Mouse (Mus musculus) embryonic facial prominence, embryonic 15.5 days (tissue): Measurements from ENCODE around the gene Dgkh. TPM values are rescaled to one million over a fixed set of nuclear protein-coding genes. Genes with fewer than 3 reads are reported as not detected.

Experiments
- ATAC-seq: fragments of 200-750 bp; cut with Nextera tagmentation; 2 replicates; pipeline ENCODE4 v1.8.0; 2017; ENCODE audit warnings: low read depth, moderate TSS enrichment; ENCODE audit not compliant: insufficient number of reproducible peaks, low FRiP score, low TSS enrichment
- H3K27ac ChIP-seq: fragments of 300-500 bp; sonication (generic); replicated peaks from 2 replicates; pipeline ENCODE4 v1.5.1; 2015; ENCODE audit warnings: mild to moderate bottlenecking, inconsistent platforms
- H3K27me3 ChIP-seq: fragments of 300-500 bp; sonication (generic); 2 replicates; pipeline ENCODE4 v1.6.1; 2015; ENCODE audit warnings: inconsistent platforms
- H3K36me3 ChIP-seq: fragments of 300-500 bp; sonication (generic); 2 replicates; pipeline ENCODE4 v1.6.1; 2015; ENCODE audit warnings: mild to moderate bottlenecking, inconsistent platforms
- H3K4me1 ChIP-seq: fragments of 300-500 bp; sonication (generic); 2 replicates; pipeline ENCODE4 v1.6.1; 2015; ENCODE audit warnings: inconsistent platforms
- H3K4me2 ChIP-seq: fragments of 300-500 bp; sonication (generic); replicated peaks from 2 replicates; pipeline ENCODE4 v1.6.1; 2015; ENCODE audit warnings: mild to moderate bottlenecking, inconsistent platforms
- H3K4me3 ChIP-seq: fragments of 300-500 bp; sonication (generic); replicated peaks from 2 replicates; pipeline ENCODE4 v1.5.1; 2015; ENCODE audit warnings: mild to moderate bottlenecking, inconsistent platforms
- H3K9ac ChIP-seq: fragments of 300-500 bp; sonication (generic); 2 replicates; pipeline ENCODE4 v1.6.1; 2015; ENCODE audit warnings: inconsistent platforms
- H3K9me3 ChIP-seq: fragments of 300-500 bp; sonication (generic); replicated peaks from 2 replicates; pipeline ENCODE4 v1.6.1; 2016; ENCODE audit warnings: inconsistent platforms
- WGBS: fragments of 180-500 bp; shearing (Covaris S2); methylation state at CpG from one replicate; pipeline ENCODE4 v1.1.7; 2015; 5-methylcytosine and 5-hydroxymethylcytosine counted together
- polyA plus RNA-seq: library from polyadenylated mRNA; unstranded; fragments of >200 nt; fragmentation: Nextera tagmentation; extraction: Ambion mirVana; gene quantifications from 2 replicates; pipeline ENCODE4 v1.2.1, GENCODE M21; 2015

Dgkh gene
- polyA plus RNA-seq, 1 experiment from 2014 or later: 1.7 TPM

GRCm38 (mm10) chr14:78651696-78652095 lies 80.9 kb downstream of the Dgkh start:
- H3K27ac ChIP-seq: no peak overlapping the region
- no peaks in the 10 kb centered on the region for H3K36me3 ChIP-seq
- H3K4me1 ChIP-seq: no peaks in the 10 kb centered on the region
- H3K27me3 ChIP-seq: no peaks in the 10 kb centered on the region
- H3K9me3 ChIP-seq: no peaks in the 10 kb centered on the region
- H3K4me3 ChIP-seq: no peak overlapping the region
- WGBS: 79% methylated on average over 7 of the region's 7 CpGs
- H3K9ac ChIP-seq: no peak overlapping the region
- no peak overlapping the region for H3K4me2 ChIP-seq
- no peak for ATAC-seq

GRCm38 (mm10) chr14:78650379-78651095 lies 82.0 kb downstream of the Dgkh start:
- H3K4me3 ChIP-seq: no peak overlapping the region
- WGBS: 76% methylated on average over 9 of the region's 9 CpGs
- no peaks in the 10 kb centered on the region for H3K27me3 ChIP-seq
- H3K9me3 ChIP-seq: no peaks in the 10 kb centered on the region
- no peak overlapping the region for H3K27ac ChIP-seq
- no peaks in the 10 kb centered on the region for H3K4me1 ChIP-seq
- H3K36me3 ChIP-seq: no peaks in the 10 kb centered on the region
- H3K9ac ChIP-seq: no peak overlapping the region
- no peak overlapping the region for H3K4me2 ChIP-seq
- no peak for ATAC-seq

DNA sequence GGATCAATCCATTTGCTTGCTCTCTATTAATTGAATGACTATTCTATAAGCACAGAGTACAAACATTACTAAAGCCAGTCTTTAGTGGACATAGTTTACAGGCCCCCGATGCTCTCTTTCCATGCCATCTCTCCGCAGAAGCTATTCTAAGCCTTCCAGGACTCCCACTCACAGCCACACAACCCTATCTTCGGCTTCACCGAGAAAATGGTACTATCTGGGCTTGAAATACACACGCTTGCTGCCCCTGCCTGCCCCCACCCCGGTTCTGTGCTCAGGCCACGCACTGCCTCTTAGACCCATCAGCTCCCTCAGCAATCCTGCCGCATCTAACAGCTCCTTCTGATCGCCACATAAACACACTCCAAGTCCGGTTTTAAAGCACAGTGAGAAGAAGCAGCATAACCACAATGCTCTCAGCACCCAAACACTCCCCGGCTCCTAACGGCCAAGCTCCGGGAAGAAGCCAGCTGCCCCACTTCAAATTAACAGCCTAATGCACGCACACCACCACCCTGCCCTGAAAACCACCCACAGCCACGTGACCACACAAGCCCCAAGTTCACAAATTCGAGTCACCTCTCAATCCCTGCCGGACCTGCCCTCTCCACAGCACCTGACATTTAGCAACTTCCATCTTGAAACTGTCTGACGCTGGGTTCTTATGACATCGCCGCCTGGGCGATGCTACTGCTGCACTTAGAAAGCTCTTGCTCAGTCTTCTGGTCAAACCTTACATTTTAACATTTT lies 82.9 kb downstream of the Dgkh start:
- H3K4me2 ChIP-seq: no peak overlapping the region
- H3K27ac ChIP-seq: no peak overlapping the region
- no peaks in the 10 kb centered on the region for H3K4me1 ChIP-seq
- WGBS: 85% methylated on average over 21 of the region's 21 CpGs
- no peaks in the 10 kb centered on the region for H3K27me3 ChIP-seq
- H3K4me3 ChIP-seq: no peak overlapping the region
- no peaks in the 10 kb centered on the region for H3K9me3 ChIP-seq
- H3K36me3 ChIP-seq: no peaks in the 10 kb centered on the region
- no peak for ATAC-seq
- no peak overlapping the region for H3K9ac ChIP-seq

DNA sequence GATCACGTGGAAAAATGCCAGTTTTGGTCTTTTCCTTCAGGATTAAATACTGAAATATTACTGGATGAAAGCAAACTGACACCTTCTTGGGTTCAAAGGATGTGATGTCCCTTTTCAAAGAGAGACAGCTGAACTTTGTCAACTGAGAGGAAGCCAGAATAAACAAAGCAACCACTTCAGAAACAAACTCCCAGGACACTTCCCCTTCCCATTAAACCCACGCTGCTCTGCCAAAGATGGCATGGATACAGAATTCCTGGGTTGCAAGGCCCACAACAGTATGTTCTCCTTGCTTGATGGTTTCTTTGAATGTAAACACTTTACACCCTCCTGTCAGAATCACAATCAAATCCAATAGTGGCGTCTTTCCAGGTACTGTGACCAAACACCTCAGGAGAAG lies 87.0 kb downstream of the Dgkh start:
- H3K4me2 ChIP-seq: no peak overlapping the region
- no peaks in the 10 kb centered on the region for H3K27me3 ChIP-seq
- H3K4me1 ChIP-seq: no peaks in the 10 kb centered on the region
- H3K27ac ChIP-seq: no peak overlapping the region
- no peak for ATAC-seq
- H3K4me3 ChIP-seq: no peak overlapping the region
- H3K36me3 ChIP-seq: no peaks in the 10 kb centered on the region
- H3K9ac ChIP-seq: no peak overlapping the region
- 77% methylated on average over 3 of the region's 3 CpGs for WGBS
- H3K9me3 ChIP-seq: no peaks in the 10 kb centered on the region

- no peaks in the 10 kb centered on the region for H3K9me3 ChIP-seq
- 72% methylated on average over 7 of the region's 7 CpGs for WGBS
- no peak overlapping the region for H3K9ac ChIP-seq
- no peaks in the 10 kb centered on the region for H3K36me3 ChIP-seq
- no peak for ATAC-seq
- no peaks in the 10 kb centered on the region for H3K4me1 ChIP-seq
- no peak overlapping the region for H3K4me3 ChIP-seq
- H3K27me3 ChIP-seq: no peaks in the 10 kb centered on the region
- H3K4me2 ChIP-seq: no peak overlapping the region
- H3K27ac ChIP-seq: no peak overlapping the region
Observed at GRCm38 (mm10) chr14:78641314-78641713, 91.3 kb downstream of the Dgkh start.

GRCm38 (mm10) chr14:78639691-78640090 lies 92.9 kb downstream of the Dgkh start:
- Histone ChIP-seq H3K4me2 (no peak overlapping the region), H3K27me3 (no peaks in the 10 kb centered on the region), H3K4me3 (no peak overlapping the region), H3K4me1 (no peaks in the 10 kb centered on the region), H3K36me3 (no peaks in the 10 kb centered on the region), H3K27ac (no peak overlapping the region), H3K9ac (no peak overlapping the region), H3K9me3 (no peaks in the 10 kb centered on the region)
- WGBS: 75% methylated on average over 5 of the region's 5 CpGs
- ATAC-seq: no peak

DNA sequence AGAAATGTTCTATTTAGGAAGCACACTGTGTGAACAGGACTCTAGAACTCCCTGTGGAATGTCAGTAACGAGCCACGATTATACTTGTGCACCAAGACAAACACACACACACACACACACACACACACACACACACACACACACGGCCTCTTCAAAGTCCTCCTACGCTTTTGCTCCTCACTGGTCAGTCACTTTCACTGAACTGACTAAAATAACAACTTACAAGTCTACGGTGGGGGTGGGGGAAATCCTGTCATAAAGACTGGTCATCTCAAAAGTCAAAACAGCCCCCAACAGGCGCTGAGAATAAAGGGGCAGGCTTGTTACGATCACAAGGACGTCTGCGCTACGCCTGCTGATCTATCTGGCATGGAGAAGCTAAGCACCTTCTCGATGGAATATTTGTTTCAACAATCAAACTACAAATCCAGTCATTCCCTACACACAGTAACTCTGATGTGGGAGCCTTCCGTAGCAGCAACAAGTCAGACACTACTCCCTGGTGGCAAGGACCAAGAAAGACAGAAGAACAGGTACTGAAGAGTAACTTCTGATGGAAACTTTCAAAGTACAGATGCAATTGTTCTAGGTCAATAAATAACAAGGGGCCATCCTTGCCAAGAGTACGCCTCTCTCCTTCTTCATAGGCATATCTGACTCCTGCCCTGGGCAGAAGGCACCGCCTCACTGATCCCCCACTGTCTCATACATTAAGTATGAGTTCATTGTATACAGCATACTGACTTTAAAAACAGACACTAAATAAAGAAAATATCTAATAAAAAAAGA lies 96.8 kb downstream of the Dgkh start:
- Histone ChIP-seq H3K4me1 (no peaks in the 10 kb centered on the region), H3K27ac (no peak overlapping the region), H3K9me3 (no peaks in the 10 kb centered on the region), H3K4me3 (no peak overlapping the region), H3K4me2 (no peak overlapping the region), H3K36me3 (no peaks in the 10 kb centered on the region), H3K9ac (no peak overlapping the region), H3K27me3 (no peaks in the 10 kb centered on the region)
- no peak for ATAC-seq
- 84% methylated on average over 14 of the region's 14 CpGs for WGBS

GRCm38 (mm10) chr14:78632747-78633146 lies 99.8 kb downstream of the Dgkh start:
- H3K9me3 ChIP-seq: no peaks in the 10 kb centered on the region
- H3K36me3 ChIP-seq: no peaks in the 10 kb centered on the region
- H3K4me3 ChIP-seq: no peak overlapping the region
- H3K27ac ChIP-seq: no peak overlapping the region
- H3K27me3 ChIP-seq: no peaks in the 10 kb centered on the region
- 92% methylated on average over 6 of the region's 6 CpGs for WGBS
- no peak overlapping the region for H3K4me2 ChIP-seq
- no peaks in the 10 kb centered on the region for H3K4me1 ChIP-seq
- no peak for ATAC-seq
- no peak overlapping the region for H3K9ac ChIP-seq

DNA sequence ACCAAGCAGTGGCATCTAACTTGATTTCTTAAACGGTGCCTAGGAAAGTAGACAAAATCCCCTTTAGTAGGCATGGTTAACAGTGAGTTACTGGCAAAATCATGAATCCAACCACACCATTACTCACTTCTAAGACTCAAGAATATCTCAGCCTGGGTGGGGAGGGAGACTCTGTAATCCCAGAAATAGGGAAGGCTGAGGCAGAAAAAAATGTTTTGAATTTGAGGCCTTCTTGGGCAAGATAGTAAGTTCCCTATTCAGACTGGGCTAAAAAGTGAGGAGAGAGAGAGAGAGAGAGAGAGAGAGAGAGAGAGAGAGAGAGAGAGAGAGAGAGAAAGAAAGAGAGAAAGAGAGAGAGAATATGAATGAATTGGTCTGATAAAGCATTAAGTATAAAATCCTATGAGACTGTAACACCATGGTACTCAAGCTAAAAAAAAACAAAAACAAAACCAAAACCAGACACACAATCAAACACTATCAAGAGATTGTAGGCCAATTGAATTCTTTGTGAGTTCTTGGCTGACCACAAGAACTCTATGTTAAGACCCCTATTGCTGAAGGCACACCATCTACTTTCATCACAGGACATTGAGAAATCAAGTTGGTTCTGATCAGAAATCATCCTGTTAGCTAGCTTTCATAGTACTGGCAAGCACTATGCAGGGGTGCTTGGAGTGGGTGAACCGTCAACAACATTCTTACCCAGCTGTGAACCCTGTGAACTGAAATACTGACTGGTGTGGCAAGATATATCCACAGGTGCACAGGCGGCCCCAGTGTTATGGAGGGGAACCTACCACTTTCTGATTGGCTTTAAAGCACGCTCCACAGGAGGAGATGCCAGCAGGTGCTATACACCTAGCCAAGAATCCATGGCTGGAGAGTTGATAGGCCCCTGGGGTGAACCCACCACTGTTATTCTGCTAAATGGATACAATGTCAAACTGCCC lies 101.4 kb downstream of the Dgkh start:
- no peak overlapping the region for H3K4me3 ChIP-seq
- no peak overlapping the region for H3K4me2 ChIP-seq
- no peaks in the 10 kb centered on the region for H3K36me3 ChIP-seq
- no peaks in the 10 kb centered on the region for H3K4me1 ChIP-seq
- ATAC-seq: no peak
- no peaks in the 10 kb centered on the region for H3K9me3 ChIP-seq
- WGBS: 86% methylated on average over 4 of the region's 4 CpGs
- no peaks in the 10 kb centered on the region for H3K27me3 ChIP-seq
- no peak overlapping the region for H3K9ac ChIP-seq
- no peak overlapping the region for H3K27ac ChIP-seq

DNA sequence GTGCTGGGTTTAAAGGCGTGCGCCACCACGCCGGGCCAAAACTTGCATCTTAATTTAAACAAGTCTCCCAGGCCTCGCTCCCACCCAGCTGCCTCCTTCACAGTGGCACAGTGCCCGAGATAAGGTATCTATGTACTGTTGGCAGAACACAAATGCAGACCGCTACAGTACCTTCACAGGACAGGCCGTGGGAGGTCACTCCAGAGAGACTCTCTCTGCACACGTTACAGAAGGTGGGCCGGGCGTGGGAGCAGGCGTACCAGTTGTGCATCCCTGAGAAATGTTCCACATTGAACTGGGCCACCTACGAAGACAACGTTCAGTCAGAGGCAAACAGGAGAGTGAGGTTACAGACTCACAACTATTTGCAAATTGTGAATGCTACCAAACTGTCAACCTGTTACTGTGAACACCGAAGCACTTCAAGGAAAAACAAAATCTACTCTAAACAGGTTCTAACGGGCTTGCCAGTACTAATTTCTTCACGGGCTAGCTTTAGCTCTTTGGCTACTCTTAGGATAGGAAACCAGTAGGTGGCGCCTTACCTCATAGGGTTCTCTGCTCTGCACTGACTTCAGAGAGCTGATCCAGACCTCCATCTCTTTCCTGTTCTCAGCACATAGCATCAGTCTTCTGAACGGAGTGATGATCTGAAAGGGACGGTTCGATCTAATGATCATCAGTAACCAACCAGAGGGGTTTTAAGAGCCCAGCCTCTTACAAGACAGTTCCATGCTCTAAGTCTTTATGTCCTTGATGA lies 104.9 kb downstream of the Dgkh start:
- Histone ChIP-seq H3K4me3 (no peak overlapping the region), H3K4me2 (no peak overlapping the region), H3K27me3 (no peaks in the 10 kb centered on the region), H3K36me3 (0 out of 2 replicates have a peak, but pooled peaks cover 4% of the 10 kb centered on the region), H3K27ac (no peak overlapping the region), H3K9ac (no peak overlapping the region), H3K4me1 (no peaks in the 10 kb centered on the region), H3K9me3 (no peaks in the 10 kb centered on the region)
- 87% methylated on average over 21 of the region's 21 CpGs for WGBS
- no peak for ATAC-seq
